Mouse (Mus musculus) neural tube, embryonic 14.5 days (tissue): ENCODE results near the gene Depdc1b. TPM values are rescaled to one million over a fixed set of nuclear protein-coding genes. Genes with fewer than 3 reads are reported as not detected.

ENCODE experiments used
- ATAC-seq: fragments of 200-750 bp; cut with Nextera tagmentation; 2 replicates; pipeline ENCODE4 v1.8.0; 2017; ENCODE audit warnings: low read depth, mild to moderate bottlenecking, moderate TSS enrichment, moderate library complexity
- H3K27ac ChIP-seq: fragments of 300-500 bp; sonication (generic); 2 replicates; pipeline ENCODE4 v1.5.1; 2014; ENCODE audit warnings: low read depth, mild to moderate bottlenecking, control low read depth, low read length, moderate library complexity, mixed read lengths
- H3K27me3 ChIP-seq: fragments of 300-500 bp; sonication (generic); 2 replicates; pipeline ENCODE4 v1.6.1; 2014; ENCODE audit warnings: low read length; ENCODE audit not compliant: control insufficient read depth, insufficient read depth
- H3K36me3 ChIP-seq: fragments of 300-500 bp; sonication (generic); 2 replicates; pipeline ENCODE4 v1.6.1; 2014; ENCODE audit warnings: low read length, mixed read lengths; ENCODE audit not compliant: control insufficient read depth, insufficient read depth
- H3K4me1 ChIP-seq: fragments of 300-500 bp; sonication (generic); 2 replicates; pipeline ENCODE4 v1.6.1; 2014; ENCODE audit warnings: low read length; ENCODE audit not compliant: control insufficient read depth, insufficient read depth
- H3K4me2 ChIP-seq: fragments of 300-500 bp; sonication (generic); 2 replicates; pipeline ENCODE4 v1.6.1; 2014; ENCODE audit warnings: mild to moderate bottlenecking, low read depth, low read length, control low read depth
- H3K4me3 ChIP-seq: fragments of 300-500 bp; sonication (generic); 2 replicates; pipeline ENCODE4 v1.5.1; 2014; ENCODE audit warnings: low read depth, low read length, control low read depth, mixed read lengths
- H3K9ac ChIP-seq: fragments of 300-500 bp; sonication (generic); replicated peaks from 2 replicates; pipeline ENCODE4 v1.6.1; 2014; ENCODE audit warnings: low read depth, mild to moderate bottlenecking, control low read depth, low read length, mixed read lengths
- H3K9me3 ChIP-seq: fragments of 300-500 bp; sonication (generic); 2 replicates; pipeline ENCODE4 v1.6.1; 2016; ENCODE audit warnings: low read length; ENCODE audit not compliant: control insufficient read depth
- WGBS: fragments of 180-500 bp; shearing (Covaris S2); extraction: QIAGEN DNeasy Blood & Tissue Kit; methylation state at CpG from one replicate; pipeline ENCODE4 v1.1.7; 2014; 5-methylcytosine and 5-hydroxymethylcytosine counted together
- polyA plus RNA-seq: library from polyadenylated mRNA; unstranded; fragments of >200 nt; fragmentation: Nextera tagmentation; extraction: Ambion mirVana; gene quantifications from 2 replicates; pipeline ENCODE4 v1.2.1, GENCODE M21; 2014

Gene Depdc1b
- polyA plus RNA-seq, 1 experiment from 2014 or later = 1.3 TPM

DNA sequence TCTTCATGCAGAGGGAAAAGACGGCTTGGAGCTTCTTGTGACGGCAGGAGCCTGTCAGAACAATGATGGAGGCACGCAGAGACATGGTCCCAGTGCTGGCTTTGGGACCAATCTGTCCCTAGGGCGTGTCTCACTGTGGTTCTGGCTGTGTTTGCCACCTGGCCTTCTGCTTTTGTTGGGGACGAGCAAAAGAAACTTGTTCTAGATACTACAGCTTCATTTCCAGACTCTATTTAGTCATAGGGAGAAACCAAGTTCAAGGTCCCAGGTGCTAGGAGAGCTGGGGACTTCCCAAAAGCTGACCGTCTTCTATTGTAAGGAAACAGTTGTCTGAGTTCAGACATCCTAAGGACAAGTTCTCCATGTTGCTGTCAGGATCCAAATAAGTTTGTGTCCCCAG lies 21.2 kb downstream of the Depdc1b start:
- no peaks in the 10 kb centered on the region for H3K9me3 ChIP-seq
- no peak for ATAC-seq
- H3K36me3 ChIP-seq = no peaks in the 10 kb centered on the region
- no peak overlapping the region for H3K9ac ChIP-seq
- no peaks in the 10 kb centered on the region for H3K4me1 ChIP-seq
- H3K4me2 ChIP-seq = no peak overlapping the region
- no peaks in the 10 kb centered on the region for H3K27me3 ChIP-seq
- no peak overlapping the region for H3K4me3 ChIP-seq
- no peak overlapping the region for H3K27ac ChIP-seq
- whole genome bisulfite sequencing = 88% methylated on average over 6 of the region's 6 CpGs

DNA sequence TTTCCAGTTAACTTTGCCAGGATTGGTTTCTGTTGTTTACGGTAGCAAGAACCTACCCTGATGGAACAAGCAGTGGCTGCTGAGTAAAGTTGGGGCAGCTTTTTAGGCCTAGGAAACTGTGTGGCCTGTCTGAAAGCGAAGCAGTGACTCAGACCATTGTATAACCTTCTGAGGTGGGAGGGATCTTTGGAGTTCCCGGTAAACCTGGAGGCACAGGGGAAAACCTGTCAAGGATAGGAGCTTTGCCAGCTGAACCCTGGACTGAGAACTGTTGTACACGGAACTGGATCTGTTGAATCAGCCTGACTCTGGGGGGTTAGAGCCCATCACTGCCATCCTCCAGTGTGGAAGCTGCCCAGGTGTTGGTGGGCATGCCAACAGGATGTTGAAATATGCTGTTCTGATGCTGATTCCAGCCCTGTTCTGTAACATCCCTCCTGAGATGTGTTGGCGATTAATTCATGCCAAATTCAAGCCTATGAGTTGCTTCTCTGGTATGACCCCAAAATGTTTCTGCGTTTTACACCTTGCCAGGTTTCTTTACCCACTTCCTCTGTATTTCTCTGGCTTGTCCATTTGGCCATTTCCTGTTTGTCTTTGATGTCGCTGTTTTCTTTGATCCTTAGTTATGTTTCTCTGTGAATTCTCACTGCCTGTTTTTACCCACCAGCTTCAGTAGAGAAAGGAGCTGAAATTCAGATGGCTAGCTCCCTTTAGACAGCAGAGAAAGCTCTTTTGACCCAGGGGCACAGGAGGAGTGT lies 22.1 kb downstream of the Depdc1b start:
- no peak for ATAC-seq
- Histone ChIP-seq H3K27me3 (no peaks in the 10 kb centered on the region), H3K4me2 (no peak overlapping the region), H3K36me3 (no peaks in the 10 kb centered on the region), H3K4me3 (no peak overlapping the region), H3K9ac (no peak overlapping the region), H3K9me3 (no peaks in the 10 kb centered on the region), H3K27ac (no peak overlapping the region), H3K4me1 (no peaks in the 10 kb centered on the region)
- 89% methylated on average over 7 of the region's 7 CpGs for WGBS

DNA sequence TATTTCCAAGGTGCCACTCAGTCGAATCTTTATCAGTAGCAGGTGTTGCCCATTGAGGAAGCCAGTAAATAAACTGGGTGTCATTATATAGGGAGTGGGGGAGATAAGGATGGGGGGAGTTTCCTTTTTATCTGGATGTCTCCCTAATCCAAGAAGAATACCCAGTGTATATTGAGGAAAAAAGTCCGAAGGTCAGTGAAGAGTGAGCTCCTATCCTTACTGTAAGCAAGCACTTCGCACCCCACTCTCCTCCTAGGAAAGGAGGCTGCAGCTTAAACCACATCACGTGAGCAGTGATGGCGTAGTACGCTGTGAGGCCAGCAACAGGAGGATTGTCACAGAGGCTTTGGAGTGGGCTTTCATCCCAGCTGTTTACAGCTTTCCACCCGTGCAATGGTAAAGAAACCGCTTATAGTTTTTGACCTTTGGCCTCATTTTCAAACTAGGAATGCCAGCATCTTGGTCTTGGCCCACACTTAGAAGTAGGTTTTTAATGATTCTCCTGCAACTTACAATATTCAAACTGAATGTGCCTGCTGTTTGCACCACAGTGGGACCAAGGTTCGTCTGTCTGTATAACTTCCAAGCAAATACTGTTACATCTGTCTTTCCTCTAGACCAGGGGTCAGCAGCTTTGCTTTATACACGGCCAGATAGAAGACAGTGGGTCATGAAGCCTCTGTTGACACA lies 23.9 kb downstream of the Depdc1b start:
- 89% methylated on average over 10 of the region's 10 CpGs for WGBS
- Histone ChIP-seq H3K4me2 (no peak overlapping the region), H3K9me3 (no peaks in the 10 kb centered on the region), H3K9ac (no peak overlapping the region), H3K27me3 (no peaks in the 10 kb centered on the region), H3K36me3 (no peaks in the 10 kb centered on the region), H3K4me3 (no peak overlapping the region), H3K27ac (no peak overlapping the region), H3K4me1 (no peaks in the 10 kb centered on the region)
- ATAC-seq = no peak

- WGBS = 79% methylated on average over 7 of the region's 7 CpGs
- Histone ChIP-seq H3K4me1 (no peaks in the 10 kb centered on the region), H3K36me3 (no peaks in the 10 kb centered on the region), H3K27me3 (no peaks in the 10 kb centered on the region), H3K9ac (no peak overlapping the region), H3K27ac (no peak overlapping the region), H3K9me3 (no peaks in the 10 kb centered on the region), H3K4me3 (no peak overlapping the region), H3K4me2 (no peak overlapping the region)
- ATAC-seq = no peak
These were observed 25.5 kb downstream of the Depdc1b start for GRCm38 (mm10) chr13:108341585-108341984.

DNA sequence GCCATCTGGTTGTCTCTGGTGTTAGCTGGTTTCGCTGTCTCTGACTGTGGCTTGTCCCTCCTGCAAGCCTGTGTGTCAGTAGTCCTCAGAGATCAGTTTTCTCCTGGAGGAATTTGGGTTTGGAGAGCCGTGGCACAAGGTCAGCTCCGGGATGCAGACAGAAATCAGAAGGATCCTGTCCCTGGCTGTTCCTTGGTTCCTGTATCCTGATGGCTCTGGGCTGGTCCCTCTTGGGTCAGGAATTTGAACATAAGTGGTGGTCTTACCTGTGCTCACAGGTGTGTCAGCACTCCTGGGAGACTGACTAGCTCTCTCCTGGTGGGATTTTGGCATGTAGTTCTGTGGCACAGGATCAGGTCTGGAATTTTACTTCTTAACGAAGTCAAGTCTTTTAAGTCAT lies 29.6 kb downstream of the Depdc1b start:
- Histone ChIP-seq H3K27ac (no peak overlapping the region), H3K9me3 (no peaks in the 10 kb centered on the region), H3K4me1 (no peaks in the 10 kb centered on the region), H3K36me3 (no peaks in the 10 kb centered on the region), H3K27me3 (no peaks in the 10 kb centered on the region), H3K9ac (no peak overlapping the region), H3K4me3 (no peak overlapping the region), H3K4me2 (no peak overlapping the region)
- no peak for ATAC-seq
- 88% methylated on average over 4 of the region's 4 CpGs for WGBS

GRCm38 (mm10) chr13:108347016-108347415 lies 30.9 kb downstream of the Depdc1b start:
- no peak overlapping the region for H3K9ac ChIP-seq
- no peaks in the 10 kb centered on the region for H3K36me3 ChIP-seq
- 46% methylated on average over 4 of the region's 4 CpGs for WGBS
- no peaks in the 10 kb centered on the region for H3K9me3 ChIP-seq
- no peaks in the 10 kb centered on the region for H3K4me1 ChIP-seq
- H3K27ac ChIP-seq = no peak overlapping the region
- H3K4me3 ChIP-seq = no peak overlapping the region
- ATAC-seq = peak; percentile 84; the same call in 1 of the 2 replicates
- H3K4me2 ChIP-seq = no peak overlapping the region
- no peaks in the 10 kb centered on the region for H3K27me3 ChIP-seq

GRCm38 (mm10) chr13:108349624-108350023 lies 33.5 kb downstream of the Depdc1b start:
- Histone ChIP-seq H3K36me3 (no peaks in the 10 kb centered on the region), H3K4me3 (no peak overlapping the region), H3K4me2 (no peak overlapping the region), H3K27ac (no peak overlapping the region), H3K27me3 (no peaks in the 10 kb centered on the region), H3K9ac (no peak overlapping the region), H3K9me3 (no peaks in the 10 kb centered on the region), H3K4me1 (no peaks in the 10 kb centered on the region)
- WGBS = 73% methylated on average over 5 of the region's 5 CpGs
- no peak for ATAC-seq

- Histone ChIP-seq H3K4me3 (no peak overlapping the region), H3K4me1 (no peaks in the 10 kb centered on the region), H3K27me3 (no peaks in the 10 kb centered on the region), H3K36me3 (no peaks in the 10 kb centered on the region), H3K9ac (no peak overlapping the region), H3K4me2 (no peak overlapping the region), H3K9me3 (no peaks in the 10 kb centered on the region), H3K27ac (no peak overlapping the region)
- no peak for ATAC-seq
- 92% methylated on average over 5 of the region's 5 CpGs for WGBS
These were observed 37.6 kb downstream of the Depdc1b start for GRCm38 (mm10) chr13:108353781-108354180.

- Histone ChIP-seq H3K36me3 (no peaks in the 10 kb centered on the region), H3K27ac (no peak overlapping the region), H3K4me3 (no peak overlapping the region), H3K4me2 (no peak overlapping the region), H3K27me3 (no peaks in the 10 kb centered on the region), H3K9ac (no peak overlapping the region), H3K4me1 (no peaks in the 10 kb centered on the region), H3K9me3 (no peaks in the 10 kb centered on the region)
- WGBS = 93% methylated on average over 12 of the region's 12 CpGs
- ATAC-seq = no peak
These were observed 38.8 kb downstream of the Depdc1b start for GRCm38 (mm10) chr13:108354804-108355552.
